Mouse (Mus musculus): ENCODE measurements around the gene Zfp456. TPM values are rescaled to one million over a fixed set of nuclear protein-coding genes. Genes with fewer than 3 reads are reported as not detected.
"Not testable (repeated sequence)": the region's sequence is repeated elsewhere in the genome, so short reads cannot be mapped to it uniquely, and the experiment has no call there.

Gene Zfp456
- total RNA-seq (2021) = 1 to 10 TPM in 1 of 2 experiments, under 1 TPM in 1; 0.81 to 1.2 TPM

DNA sequence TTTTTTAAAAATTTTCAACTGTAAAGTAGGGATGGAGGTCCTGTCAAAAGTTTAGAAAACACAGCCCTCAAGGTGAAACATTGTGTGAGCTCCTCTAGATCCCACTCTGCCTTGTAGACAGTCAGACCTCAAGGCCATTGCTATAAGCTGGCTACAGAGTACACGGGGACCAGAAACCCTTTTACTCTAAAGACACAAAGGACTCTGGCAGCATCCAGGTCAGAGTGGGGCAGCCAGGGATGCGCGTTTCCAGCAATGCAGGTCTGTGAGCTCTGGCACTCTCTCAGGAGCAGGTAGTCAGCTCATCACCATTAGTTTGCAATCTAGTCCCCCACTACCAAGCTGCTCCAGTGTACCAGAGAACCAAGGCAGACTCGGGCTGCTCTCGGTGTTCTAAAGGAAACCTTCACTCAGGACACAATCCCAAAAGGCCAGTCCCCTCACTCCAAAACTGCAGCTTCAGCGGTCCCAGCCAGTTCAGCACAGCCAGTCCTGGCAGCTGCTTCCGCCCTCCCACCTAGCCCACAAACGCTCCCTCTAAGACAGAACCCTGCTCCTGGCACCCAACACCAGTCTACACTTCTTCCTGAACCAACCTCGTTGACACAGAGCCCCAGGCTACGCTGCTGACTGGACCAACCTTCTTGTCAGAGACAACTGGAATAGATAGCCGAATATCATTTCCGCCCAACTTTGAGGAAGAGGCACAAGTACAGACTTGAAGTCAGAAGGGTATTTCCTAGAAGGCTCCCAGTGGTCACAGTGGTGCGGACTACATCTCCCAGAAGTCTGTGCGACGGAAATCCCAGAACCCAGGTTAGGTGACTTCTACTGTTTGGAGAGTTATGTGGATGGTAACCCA lies at the start of gene Zfp456, which contains the start of gene Gm28041:
Gene Zfp456 (minus strand): TSS at position 761 of the 862 bp plus-strand sequence.
Gene Gm28041 (minus strand): TSS at position 684 of the 862 bp plus-strand sequence.
- DNase-seq = peak; percentile 58

DNA sequence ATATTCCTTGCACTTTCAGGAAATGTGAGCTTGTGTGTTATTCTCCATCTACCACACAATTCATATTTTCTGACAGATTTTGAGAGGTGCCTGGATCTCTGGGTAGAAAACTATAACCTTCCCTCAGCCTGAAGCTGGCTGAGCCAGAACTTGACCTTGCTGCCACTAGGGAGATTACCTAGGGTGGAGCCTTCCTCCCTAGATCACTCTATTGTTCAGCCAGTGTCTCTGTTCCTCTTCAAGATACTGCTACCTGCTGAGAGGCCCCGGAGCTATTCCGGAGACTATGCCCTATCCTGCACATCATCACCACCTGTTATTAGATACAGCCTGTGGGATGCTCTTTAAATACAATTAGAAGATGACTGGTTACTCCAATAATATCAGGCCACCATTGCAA lies 46.9 kb upstream of the Zfp456 start:
- DNase-seq = not testable (repeated sequence)

DNA sequence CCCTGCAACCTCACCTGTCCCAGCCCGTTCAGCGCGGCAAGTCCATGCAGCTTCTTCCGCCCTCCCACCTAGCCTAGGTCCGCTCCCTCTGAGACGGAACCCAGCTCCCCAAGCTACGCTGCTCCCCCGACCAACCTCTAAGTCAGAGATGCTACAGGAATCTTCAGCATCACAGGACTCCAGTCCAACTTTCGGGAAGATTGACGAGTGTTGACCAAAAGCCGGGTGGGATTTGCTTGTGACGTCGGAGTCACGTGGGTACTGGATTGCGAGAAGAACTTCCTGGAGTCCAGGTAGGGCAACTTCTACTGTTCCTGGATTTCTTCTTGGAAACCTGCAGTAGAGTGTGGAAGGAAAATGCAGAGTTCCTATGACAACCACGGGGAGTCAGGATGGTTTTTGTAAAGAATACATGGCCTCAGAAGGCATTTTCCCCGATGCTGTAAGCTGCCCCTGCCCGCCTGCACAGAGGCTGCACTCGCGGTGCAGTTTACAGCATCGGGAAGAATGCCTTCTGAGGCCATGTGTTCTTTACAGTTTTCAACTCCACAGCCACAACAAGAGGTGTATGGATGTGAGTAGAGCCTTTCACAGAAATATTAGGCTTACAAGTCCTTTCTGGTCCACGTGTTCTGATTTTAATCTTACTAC lies 45.7 kb upstream of the Zfp456 start, which contains the start of gene Zfp459:
Gene Zfp459 (minus strand): TSS at position 212 of the 651 bp plus-strand sequence.
- peak; percentile 10 for DNase-seq

DNA sequence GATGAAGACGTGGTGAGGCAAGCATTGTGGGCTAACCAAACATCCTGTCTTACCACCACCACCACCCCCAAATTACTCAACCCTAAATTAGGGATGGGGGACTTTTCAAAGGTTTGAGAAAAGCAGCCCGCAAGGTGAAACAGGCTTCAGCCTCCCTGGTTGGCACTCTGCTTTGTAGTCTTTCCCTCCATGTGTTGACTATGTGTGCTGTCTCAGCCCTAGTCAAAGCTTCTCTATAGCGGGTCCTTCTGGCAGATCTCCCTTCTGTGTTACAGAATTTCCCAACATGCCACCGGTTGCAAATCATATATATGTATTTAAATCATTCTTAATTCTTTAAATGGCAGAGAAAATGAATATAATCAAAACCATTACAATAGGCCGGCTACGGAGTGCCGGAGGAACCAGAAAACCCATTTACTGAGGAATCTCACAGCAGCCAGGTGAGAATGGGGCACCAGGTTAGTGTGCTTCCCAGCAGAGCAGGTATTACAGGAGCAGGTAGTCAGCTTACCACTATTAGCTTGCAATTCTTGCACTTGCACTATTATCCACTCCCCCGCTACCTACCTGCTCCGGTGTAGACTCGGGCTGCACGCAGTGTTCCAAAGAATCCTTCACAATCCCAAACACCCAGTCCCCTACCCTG lies 45.1 kb upstream of the Zfp456 start:
- DNase-seq = no peak

DNA sequence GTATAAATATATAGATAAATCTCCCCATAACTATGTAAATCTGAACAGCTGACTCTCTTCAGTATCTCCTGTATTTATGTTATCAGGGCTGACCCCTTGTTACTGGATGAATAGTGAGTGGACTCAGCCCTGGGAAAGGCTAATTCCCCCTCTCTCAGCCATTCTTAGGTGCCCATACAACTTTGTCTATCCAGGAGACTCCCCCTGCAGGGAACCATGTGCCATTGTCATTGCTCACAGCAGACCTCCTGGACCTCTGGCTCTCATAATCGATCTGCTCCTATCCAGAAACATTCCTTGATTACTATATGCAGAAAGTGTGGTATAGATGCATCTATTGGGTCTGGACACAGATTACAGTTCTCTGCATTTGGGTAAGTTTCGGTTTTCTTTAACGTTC lies 41.2 kb upstream of the Zfp456 start:
- no peak for DNase-seq

DNA sequence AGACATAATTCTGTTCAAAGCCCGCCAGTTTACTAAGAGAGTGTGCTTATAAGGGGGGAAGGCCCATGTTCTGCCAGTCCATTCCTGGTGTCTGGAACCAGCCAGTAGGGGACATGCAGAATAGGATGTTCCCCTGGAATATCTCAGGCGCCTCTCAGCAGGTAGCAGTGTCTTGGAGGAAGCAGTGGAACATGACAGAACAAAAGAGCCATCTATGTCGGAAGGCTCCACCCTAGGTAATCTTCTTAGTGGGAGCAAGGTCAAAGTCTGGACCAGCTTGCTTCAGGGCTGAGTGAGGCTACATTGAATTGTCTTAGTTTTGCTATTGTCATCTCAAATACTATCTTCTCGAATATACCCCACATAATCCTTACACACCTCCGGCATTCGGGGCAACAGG lies 40.1 kb upstream of the Zfp456 start:
- no peak for DNase-seq

DNA sequence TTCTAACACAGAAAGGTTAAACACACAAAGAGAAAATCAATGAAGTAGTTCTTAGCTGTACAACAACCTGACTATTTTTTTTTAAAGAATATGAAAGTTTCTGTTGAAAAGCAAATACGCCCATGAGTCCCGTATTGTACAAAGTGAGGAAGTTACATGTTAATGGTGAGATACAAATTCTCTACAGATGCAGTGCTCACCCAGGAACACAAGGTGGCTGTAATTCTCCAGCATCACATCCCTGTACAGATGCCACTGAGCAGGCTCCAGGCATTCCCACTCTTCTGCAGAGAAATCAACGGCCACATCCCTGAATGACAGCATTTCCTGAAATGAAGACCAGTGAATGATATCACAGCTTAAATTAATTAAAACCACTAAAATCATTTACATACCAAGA lies 38.0 kb upstream of the Zfp456 start:
- DNase-seq = not testable (repeated sequence)

DNA sequence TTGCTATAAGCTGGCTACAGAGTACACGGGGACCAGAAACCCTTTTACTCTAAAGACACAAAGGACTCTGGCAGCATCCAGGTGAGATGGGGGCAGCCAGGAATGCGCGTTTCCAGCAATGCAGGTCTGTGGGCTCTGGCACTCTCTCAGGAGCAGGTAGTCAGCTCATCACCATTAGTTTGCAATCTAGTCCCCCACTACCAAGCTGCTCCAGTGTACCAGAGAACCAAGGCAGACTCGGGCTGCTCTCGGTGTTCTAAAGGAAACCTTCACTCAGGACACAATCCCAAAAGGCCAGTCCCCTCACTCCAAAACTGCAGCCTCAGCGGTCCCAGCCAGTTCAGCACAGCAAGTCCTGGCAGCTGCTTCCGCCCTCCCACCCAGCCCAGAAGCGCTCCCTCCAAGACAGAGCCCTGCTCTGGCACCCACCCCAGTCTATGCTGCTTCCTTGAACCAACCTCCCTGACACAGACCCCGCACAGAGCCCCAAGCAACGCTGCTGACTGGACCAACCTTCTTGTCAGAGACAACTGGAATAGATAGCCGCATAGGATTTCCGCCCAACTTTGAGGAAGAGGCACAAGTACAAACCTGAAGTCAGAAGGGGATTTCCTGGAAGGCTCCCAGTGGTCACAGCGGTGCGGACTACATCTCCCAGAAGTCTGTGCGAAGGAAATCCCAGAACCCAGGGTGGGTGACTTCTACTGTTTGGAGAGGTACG lies 23.7 kb upstream of the Zfp456 start, which contains the start of gene Zfp429:
Gene Zfp429 (minus strand): TSS at position 637 of the 721 bp plus-strand sequence.
- peak; percentile 72 for DNase-seq

DNA sequence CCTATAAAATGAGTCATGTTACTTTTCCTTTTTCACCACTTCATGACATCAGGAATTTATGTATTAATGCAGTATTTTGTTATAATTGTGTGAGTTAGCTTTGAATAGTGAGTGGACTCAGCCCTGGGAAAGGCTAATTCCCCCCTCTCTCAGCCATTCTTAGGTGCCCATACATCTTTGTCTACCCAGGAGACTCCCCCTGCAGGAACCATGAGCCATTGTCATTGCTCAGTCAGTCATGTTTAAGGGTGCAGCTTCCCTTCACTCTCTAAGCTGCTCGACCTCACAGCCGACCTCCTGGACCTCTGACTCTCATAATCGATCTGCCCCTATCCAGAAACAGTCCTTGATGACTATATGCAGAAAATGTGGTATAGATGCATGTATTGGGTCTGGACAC lies 645 bp upstream of the Zfp456 start:
- not testable (repeated sequence) for DNase-seq

DNA sequence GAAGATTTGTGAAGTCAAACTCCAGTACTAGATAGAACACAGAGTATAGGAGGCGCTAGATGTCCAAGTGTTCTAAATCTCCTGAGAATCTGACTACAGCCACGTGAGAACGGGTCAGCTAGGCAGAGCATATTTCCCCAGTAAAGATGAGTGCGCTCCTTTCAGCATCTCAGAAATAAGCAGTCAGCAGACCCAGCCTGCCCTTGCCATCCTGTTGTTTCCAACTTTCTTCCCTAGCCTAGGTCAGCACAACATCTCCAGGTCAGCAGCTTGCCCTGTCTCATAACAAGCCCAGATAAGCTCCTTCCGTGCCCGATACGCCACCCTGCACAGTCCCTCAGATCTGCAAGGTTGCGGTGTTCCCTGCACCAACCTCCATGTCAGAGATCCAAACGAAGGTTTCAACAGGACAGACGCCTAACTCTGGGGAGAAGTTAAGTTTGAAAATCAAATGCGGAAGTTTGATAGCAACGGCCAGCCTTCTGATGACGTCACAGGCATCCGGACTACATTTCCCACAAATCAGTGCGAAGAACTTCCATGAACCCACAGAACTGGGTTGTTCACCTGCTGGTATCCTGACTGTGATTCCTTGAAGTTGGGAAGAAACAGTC lies 15.4 kb downstream of the Zfp456 start, which contains the start of the genes Gm28044 and Zfp953:
Gene Gm28044 (minus strand): TSS at position 406 of the 614 bp plus-strand sequence.
Gene Zfp953 (minus strand): TSS at position 475 of the 614 bp plus-strand sequence.
- peak; percentile 89 for DNase-seq

DNA sequence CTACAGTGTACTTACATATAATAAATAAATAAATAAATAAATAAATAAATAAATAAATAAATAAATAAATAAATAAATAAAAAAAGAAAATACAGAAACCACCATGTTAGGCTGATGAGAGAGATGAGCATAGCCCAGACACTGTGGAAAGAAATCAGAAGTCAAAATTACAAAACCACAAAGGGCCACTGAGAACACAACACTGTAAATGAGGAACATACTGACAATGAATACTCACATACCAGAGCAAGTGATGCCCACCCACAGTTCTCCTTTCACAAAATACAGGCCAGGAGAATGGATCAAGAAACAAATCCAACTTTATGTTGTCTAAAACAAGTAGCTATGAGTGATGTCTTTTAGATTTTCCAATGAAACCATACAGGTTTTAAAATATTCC lies 23.8 kb downstream of the Zfp456 start:
- no peak for DNase-seq

DNA sequence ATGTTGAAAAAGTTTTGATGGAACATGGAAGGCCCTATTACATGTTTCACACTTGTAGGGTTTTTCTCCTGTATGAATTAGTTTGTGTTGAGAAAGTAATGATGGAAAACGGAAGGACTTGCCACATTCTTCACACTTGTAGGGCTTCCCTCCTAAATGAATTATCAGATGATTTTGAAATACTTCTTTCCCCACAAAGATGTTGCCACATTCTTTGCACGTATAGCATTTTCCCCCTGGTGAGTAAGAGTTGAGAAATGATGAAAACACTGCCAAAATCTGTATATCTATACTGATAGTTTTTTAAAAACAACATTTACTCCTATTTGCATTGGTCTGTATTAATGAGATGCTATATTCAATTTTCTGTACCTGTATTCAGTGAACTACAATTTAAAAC lies 32.2 kb downstream of the Zfp456 start:
- no peak for DNase-seq

DNA sequence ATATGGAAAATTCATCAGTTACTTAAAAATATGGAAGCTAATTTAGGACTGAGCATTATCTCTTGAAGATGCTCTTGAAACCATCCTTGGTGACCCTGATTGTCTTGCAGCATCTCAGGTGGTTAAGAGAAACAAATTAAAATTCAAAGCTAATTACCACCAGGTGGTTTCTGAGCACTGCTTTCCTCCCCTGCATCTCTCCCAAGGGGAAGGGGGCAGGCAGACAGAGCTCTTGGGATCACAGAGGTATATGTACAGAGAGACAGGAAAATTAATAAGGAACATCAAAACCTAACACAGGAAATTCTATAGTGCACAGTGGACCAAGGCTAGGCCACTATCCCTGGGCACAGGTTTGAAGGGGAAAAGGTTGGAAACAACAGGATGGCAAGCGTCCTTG lies 42.7 kb downstream of the Zfp456 start:
- DNase-seq = no peak

DNA sequence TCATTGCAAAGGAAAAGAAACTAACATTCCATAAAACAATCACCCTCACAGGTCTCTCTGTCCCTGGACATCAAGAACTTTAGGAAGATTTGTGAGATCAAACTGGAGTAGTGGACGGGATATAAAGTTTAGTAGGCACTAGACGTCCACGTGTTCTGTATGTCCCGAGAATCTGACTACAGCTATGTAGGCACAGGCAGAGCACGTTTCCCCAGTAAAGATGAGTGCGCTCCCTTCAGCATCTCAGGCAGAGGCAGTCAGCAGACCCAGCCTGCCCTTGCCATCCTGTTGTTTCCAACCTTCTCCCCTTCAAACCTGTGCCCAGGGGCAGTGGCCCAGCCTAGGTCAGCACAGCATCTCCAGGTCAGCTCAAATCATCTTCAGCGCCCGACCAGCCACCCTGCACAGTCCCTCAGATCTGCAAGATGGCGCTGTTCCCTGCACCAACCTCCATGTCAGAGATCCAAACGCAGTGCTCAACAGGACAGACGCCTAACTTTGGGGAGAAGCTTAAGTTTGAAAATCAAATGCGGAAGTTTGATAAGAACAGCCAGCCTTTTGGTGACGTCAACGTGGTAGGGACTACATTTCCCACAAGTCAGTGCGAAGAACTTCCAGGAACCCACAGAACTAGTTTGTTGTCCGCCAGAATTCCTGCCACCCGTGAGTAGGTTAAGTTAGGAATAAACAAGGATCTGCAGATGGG lies 43.4 kb downstream of the Zfp456 start, which contains the start of gene Zfp595:
Gene Zfp595 (minus strand): TSS at position 552 of the 706 bp plus-strand sequence.
- DNase-seq = peak; percentile 83

Other genes with a start within 250 kb of the Zfp456 start
- gene Rsl1, start 202.6 kb downstream of the Zfp456 start, total RNA-seq (2021) = 1 to 10 TPM; 4.0 to 4.8 TPM
- gene Zfp455, start 181.3 kb downstream of the Zfp456 start, total RNA-seq (2021) = under 1 TPM; 0.92 to 0.98 TPM
- 1 to 10 TPM; 2.5 to 3.2 TPM for gene Zfp458, start 97.3 kb downstream of the Zfp456 start, total RNA-seq (2021)
- 1 to 10 TPM; 2.7 to 3.7 TPM for gene Zfp457, start 69.3 kb downstream of the Zfp456 start, total RNA-seq (2021)
- 1 to 10 TPM; 2.4 to 2.6 TPM for gene Zfp595, start 43.2 kb downstream of the Zfp456 start, total RNA-seq (2021)
- 1 to 10 TPM in 1 of 2 experiments, not detected in 1; 2.3 TPM for gene Gm28044, start 15.3 kb downstream of the Zfp456 start, total RNA-seq (2021)
- gene Zfp953, start 15.2 kb downstream of the Zfp456 start, total RNA-seq (2021) = 1 to 10 TPM; 1.2 to 1.3 TPM
- 1 to 10 TPM in 1 of 2 experiments, under 1 TPM in 1; 0.47 to 1.2 TPM for gene Gm28041, start 77 bp downstream of the Zfp456 start, total RNA-seq (2021)
- gene Zfp429, start 24.0 kb upstream of the Zfp456 start, total RNA-seq (2021) = 1 to 10 TPM; 2.2 to 3.5 TPM
- gene Zfp459, start 45.6 kb upstream of the Zfp456 start, total RNA-seq (2021) = under 1 TPM in 1 of 2 experiments, not detected in 1; 0.38 TPM
- gene Zfp874a, start 75.8 kb upstream of the Zfp456 start, total RNA-seq (2021) = 1 to 10 TPM; 2.4 to 2.7 TPM
- 1 to 10 TPM; 4.8 to 6.3 TPM for gene Zfp874b, start 108.4 kb upstream of the Zfp456 start, total RNA-seq (2021)
- 1 to 10 TPM; 4.3 to 4.8 TPM for gene Zfp58, start 124.7 kb upstream of the Zfp456 start, total RNA-seq (2021)
- not detected for gene Gm26965, start 150.3 kb upstream of the Zfp456 start, total RNA-seq (2021)
- 10 to 100 TPM; 10.1 to 10.8 TPM for gene Zfp87, start 150.4 kb upstream of the Zfp456 start, total RNA-seq (2021)
- 1 to 10 TPM; 5.3 to 5.6 TPM for gene Zfp748, start 178.0 kb upstream of the Zfp456 start, total RNA-seq (2021)
- gene Zfp729b, start 233.9 kb upstream of the Zfp456 start, total RNA-seq (2021) = 1 to 10 TPM; 4.1 to 4.7 TPM